Mouse (Mus musculus) small intestine, adult 2 months (tissue): ENCODE results near the gene Nphs1. TPM values are rescaled to one million over a fixed set of nuclear protein-coding genes. Genes with fewer than 3 reads are reported as not detected.
A peak's percentile ranks its signal among the peaks of the same experiment; 100 is the strongest.

Experiments
- H3K27ac ChIP-seq: fragments of 200-500 bp; 2 replicates; pipeline ENCODE4 v1.5.1; 2012; ENCODE audit warnings: low read depth, low read length, control low read depth, inconsistent platforms; ENCODE audit not compliant: insufficient read depth
- H3K27me3 ChIP-seq: fragments of 200-500 bp; 2 replicates; pipeline ENCODE4 v1.6.1; 2012; ENCODE audit warnings: mild to moderate bottlenecking, moderate library complexity, low read length, inconsistent platforms; ENCODE audit not compliant: control insufficient read depth, insufficient read depth
- H3K36me3 ChIP-seq: fragments of 200-500 bp; 2 replicates; pipeline ENCODE4 v1.6.1; 2012; ENCODE audit warnings: mild to moderate bottlenecking, low read length, control low read depth, inconsistent platforms; ENCODE audit not compliant: control insufficient read depth, insufficient read depth
- H3K4me1 ChIP-seq: fragments of 200-500 bp; 2 replicates; pipeline ENCODE4 v1.6.1; 2012; ENCODE audit warnings: low read length, inconsistent platforms, mixed read lengths; ENCODE audit not compliant: control insufficient read depth, insufficient read depth, insufficient read length
- H3K4me3 ChIP-seq: fragments of 200-500 bp; 2 replicates; pipeline ENCODE4 v1.5.1; 2012; ENCODE audit warnings: low read depth, mild to moderate bottlenecking, control low read depth, inconsistent platforms, low read length, moderate library complexity
- CTCF ChIP-seq: fragments of 200-500 bp; IDR thresholded peaks from 2 replicates; pipeline ENCODE4 v1.5.1; 2012; ENCODE audit warnings: low read depth, mild to moderate bottlenecking, control low read depth, inconsistent platforms, low read length, moderate library complexity, mixed read lengths; ENCODE audit not compliant: insufficient replicate concordance, insufficient read length; ENCODE audit errors: extremely low read depth
- POLR2A ChIP-seq: fragments of 200-500 bp; IDR thresholded peaks from 2 replicates; pipeline ENCODE4 v1.6.1; 2012; ENCODE audit warnings: low read depth, mild to moderate bottlenecking, control low read depth, inconsistent platforms, low read length, moderate library complexity
- WGBS: fragments of 180-500 bp; shearing (Covaris S2); methylation state at CpG from one replicate; pipeline ENCODE4 v1.1.7; 2018; 5-methylcytosine and 5-hydroxymethylcytosine counted together
- polyA plus RNA-seq: library from polyadenylated mRNA; depleted of rRNA; stranded (reverse); fragments of >200 nt; gene quantifications from 2 replicates; pipeline ENCODE4 v1.2.3, GENCODE M21; 2012; rRNA removed

The Nphs1 gene
- polyA plus RNA-seq = 0.14 and 7.6 TPM in 2 replicates

DNA sequence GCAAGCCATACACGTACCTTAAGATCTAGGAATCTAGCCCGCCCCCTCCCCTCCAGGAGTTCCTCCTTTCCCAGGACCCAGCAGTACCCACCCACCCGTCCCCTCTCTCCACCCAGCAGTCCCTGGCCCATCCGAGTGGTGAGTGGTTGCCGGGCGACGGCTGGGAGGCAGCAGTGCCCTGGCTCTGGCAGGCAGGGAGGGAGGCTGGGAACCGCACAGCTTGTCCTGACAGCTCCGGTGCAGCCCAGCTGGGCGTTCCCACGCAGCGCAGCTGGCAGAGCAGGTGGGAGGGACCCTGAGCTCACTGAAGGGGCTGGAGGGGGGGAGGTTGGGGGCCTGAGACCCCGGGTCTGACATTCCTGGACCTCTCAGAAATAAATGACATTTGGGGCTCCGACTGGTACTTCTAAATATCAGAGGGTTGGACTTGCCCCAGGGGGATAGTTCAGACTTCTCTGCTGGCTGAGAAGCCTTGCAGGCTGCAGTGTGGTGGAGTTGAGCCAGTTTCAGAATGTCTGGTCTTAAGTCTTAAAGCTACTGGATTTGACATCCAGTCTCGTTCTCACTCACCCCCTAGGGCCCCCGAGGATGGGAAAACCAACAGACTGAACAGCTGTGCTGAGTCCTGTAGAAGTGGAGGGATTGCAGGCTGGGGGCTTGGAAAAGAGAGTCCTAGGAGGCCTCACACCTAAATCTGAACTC, at the start of gene Nphs1, which contains the start of gene Kirrel2:
Nphs1 (plus strand) TSS at position 687 of the 702 bp plus-strand sequence.
Kirrel2 (minus strand) TSS at position 62 of the 702 bp plus-strand sequence.
- Histone ChIP-seq H3K27me3 (peaks cover 47% of the 10 kb centered on the region), H3K27ac (no peak within 1 kb of the TSS), H3K4me3 (no peak within 1 kb of the TSS), H3K4me1 (peaks cover 13% of the 10 kb centered on the region), H3K36me3 (no peaks in the 10 kb centered on the region)
- TF ChIP-seq POLR2A (no peak), CTCF (no peak)
- 5% methylated on average over 16 of the region's 16 CpGs for WGBS

DNA sequence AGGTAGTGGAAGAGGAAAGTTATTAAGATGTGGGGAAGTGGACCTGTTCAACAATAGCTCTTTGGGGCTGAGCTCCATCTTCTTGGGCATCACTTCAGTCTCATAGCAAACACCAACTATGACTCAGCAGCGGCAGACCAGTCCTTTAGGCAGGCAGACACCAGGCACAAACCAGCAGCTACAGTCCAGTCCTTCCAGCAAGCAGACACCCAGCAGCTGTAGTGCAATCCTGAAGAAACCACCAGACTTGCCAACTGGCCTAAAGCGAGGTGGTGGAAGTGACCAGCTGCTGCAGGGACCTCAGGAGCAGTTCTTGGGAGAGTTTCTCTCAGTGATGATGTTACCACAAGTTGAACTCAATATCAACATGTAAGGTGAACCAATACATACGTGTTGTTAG, 49.5 kb upstream of the Nphs1 start:
- Histone ChIP-seq H3K27me3 (no peaks in the 10 kb centered on the region), H3K27ac (no peak overlapping the region), H3K4me1 (peaks cover 2% of the 10 kb centered on the region; the same call in 1 of the 2 replicates), H3K36me3 (no peaks in the 10 kb centered on the region), H3K4me3 (no peak overlapping the region)
- 86% methylated on average over 3 of the region's 3 CpGs for WGBS
- TF ChIP-seq CTCF (no peak), POLR2A (no peak)

DNA sequence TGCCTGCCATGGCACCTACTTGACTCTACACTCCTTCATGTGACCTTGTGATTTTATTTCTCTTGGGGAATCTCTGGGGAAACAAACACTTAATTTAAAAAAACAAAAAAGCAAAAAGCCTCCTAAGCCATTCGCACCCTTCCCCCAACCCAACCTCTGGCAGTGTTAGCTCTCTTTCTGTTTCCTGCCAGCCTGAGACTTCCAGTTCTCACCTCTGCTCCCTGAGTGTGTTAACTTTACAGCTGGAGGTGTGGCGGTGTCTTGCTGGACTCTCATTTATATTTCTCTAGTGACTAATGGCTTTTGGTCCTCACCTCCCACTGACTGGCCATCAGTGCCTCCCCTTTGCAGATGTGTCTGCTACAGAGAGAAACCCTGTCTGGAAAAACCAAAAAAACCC, 48.3 kb upstream of the Nphs1 start:
- peaks cover 2% of the 10 kb centered on the region; the same call in 1 of the 2 replicates for H3K4me1 ChIP-seq
- H3K4me3 ChIP-seq = no peak overlapping the region
- no peak for TF ChIP-seq CTCF
- no peak for TF ChIP-seq POLR2A
- WGBS = 45% methylated on average over 2 of the region's 2 CpGs
- no peaks in the 10 kb centered on the region for H3K36me3 ChIP-seq
- H3K27me3 ChIP-seq = no peaks in the 10 kb centered on the region
- H3K27ac ChIP-seq = no peak overlapping the region

DNA sequence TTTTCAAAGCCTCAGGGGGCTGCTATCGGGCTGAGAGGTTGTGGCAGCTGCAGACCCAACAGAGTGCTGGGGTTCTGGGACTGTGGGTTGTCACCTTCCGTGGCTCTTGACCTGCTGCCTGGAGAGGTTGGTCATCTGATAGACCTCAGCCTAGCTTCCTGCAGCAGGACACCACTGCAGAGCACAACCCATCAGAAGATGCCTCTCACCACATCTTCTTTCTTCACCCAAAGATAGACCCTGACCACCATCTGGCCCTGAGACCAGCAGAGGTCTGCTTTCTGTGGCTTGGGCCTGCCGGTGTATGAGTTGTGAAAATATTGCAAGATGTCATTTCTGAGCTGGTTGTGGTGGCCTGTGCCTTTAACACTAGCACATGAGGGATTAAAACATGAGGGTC, 47.1 kb upstream of the Nphs1 start:
- H3K4me3 ChIP-seq = no peak overlapping the region
- H3K36me3 ChIP-seq = no peaks in the 10 kb centered on the region
- H3K27ac ChIP-seq = no peak overlapping the region; the same call in 1 of the 2 replicates
- WGBS = 74% methylated on average over 3 of the region's 3 CpGs
- H3K4me1 ChIP-seq = peaks cover 2% of the 10 kb centered on the region; the same call in 1 of the 2 replicates
- TF ChIP-seq POLR2A (no peak), CTCF (no peak)
- H3K27me3 ChIP-seq = no peaks in the 10 kb centered on the region

DNA sequence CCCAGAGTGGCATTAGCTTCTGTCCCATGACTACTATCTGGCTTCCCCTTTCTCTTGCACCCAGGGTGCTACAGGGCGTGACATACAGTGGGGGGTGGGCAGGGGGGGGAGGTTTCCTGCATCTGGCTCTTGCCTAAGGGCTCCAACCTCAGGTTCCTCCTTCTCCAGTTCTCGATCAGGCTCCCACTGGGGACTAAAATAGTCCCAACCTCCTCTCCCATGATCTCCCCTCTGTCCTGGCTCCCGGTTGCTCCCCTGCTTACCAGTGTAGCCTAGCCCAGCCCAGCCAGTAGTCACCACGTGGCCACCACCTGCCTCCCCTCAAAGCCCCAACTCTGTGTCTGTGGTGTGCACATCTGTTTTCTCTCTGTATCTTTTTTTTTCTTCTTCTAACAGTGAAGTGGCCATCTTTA, 45.4 kb upstream of the Nphs1 start:
- 56% methylated on average over 4 of the region's 4 CpGs for WGBS
- Histone ChIP-seq H3K4me3 (0 out of 2 replicates have a peak overlapping the region, but pooled peaks have one; percentile 8), H3K27ac (peak overlapping the region; percentile 82)

DNA sequence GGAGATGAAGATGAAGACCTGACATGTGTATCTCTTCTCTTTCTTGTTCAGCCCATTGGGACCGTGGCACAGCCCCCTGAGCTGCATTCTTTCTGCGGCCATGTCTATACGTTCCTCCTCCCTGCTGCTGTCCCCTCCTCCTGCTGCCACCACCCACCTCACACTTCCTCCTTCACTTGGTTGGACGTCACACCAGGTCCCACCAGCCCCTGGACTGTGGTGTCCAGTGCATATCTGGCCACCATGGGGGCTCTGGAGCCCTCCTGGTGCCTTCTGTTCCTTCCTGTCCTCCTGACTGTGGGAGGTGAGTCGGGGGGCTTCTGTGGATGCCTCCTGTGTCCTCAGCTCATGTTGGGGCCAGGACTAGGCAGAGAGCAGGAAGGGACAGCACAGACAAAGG, 44.5 kb upstream of the Nphs1 start, which contains the start of gene Tyrobp:
Tyrobp (plus strand) TSS at position 165 of the 400 bp plus-strand sequence.
- Histone ChIP-seq H3K27me3 (no peaks in the 10 kb centered on the region), H3K4me3 (peak within 1 kb of the TSS; percentile 57), H3K36me3 (no peaks in the 10 kb centered on the region), H3K27ac (peak within 1 kb of the TSS; percentile 82), H3K4me1 (peaks cover 5% of the 10 kb centered on the region; the same call in 1 of the 2 replicates)
- no peak for TF ChIP-seq CTCF
- peak; percentile 32; the same call in 1 of the 2 replicates for TF ChIP-seq POLR2A
- WGBS = 49% methylated on average over 5 of the region's 5 CpGs

More for the DNA sequence above, 45.4 kb upstream of the Nphs1 start:
- TF ChIP-seq CTCF (no peak), POLR2A (no peak)
- H3K36me3 ChIP-seq = no peaks in the 10 kb centered on the region
- peaks cover 5% of the 10 kb centered on the region; the same call in 1 of the 2 replicates for H3K4me1 ChIP-seq
- H3K27me3 ChIP-seq = no peaks in the 10 kb centered on the region

GRCm38 (mm10) chr7:30417856-30418255, 40.3 kb upstream of the Nphs1 start:
- WGBS = 66% methylated on average over 9 of the region's 9 CpGs

More at GRCm38 (mm10) chr7:30417856-30418255, 40.3 kb upstream of the Nphs1 start:
- H3K4me3 ChIP-seq = peak overlapping the region; percentile 16; the same call in 1 of the 2 replicates
- H3K27me3 ChIP-seq = no peaks in the 10 kb centered on the region
- TF ChIP-seq CTCF (no peak), POLR2A (no peak)
- no peaks in the 10 kb centered on the region for H3K36me3 ChIP-seq
- H3K4me1 ChIP-seq = peaks cover 6% of the 10 kb centered on the region; the same call in 1 of the 2 replicates
- H3K27ac ChIP-seq = peak overlapping the region; percentile 52
